In the genomic region with DNA sequence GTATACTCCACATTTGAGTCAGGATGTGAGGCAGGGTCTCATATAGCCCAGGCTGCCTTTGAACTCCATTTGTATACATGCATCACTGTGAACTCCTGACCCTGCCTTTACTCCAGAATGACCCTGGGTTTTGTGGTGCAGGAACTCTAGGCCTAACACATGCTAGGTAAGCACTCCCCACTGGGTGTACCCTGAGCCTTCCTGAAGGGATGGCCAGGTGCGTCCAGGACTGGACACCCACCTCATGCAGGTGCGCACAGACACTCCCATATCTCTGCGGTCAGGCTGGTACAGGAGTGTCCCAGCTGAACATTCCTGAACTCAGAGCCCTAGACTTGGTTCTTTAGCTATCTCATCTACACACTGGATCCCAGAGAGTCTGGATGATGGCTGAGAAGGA, we compare ENCODE assay signal across 8 mouse cellular contexts. TPM values are rescaled to one million over a fixed set of nuclear protein-coding genes. Genes with fewer than 3 reads are reported as not detected.
A peak's percentile ranks its signal among the peaks of the same experiment; 100 is the strongest.
DNase-seq lines count a peak whose midpoint lies in the region; ATAC-seq and TF ChIP-seq lines count a peak whose summit lies in the region.

No protein-coding gene starts in this region.

- TF ChIP-seq CTCF in cerebellum, adult 2 months (IDR thresholded peaks at IDR 0.05; ENCODE audit: borderline replicate concordance, insufficient read depth, low read depth, low read length), result no peak
- TF ChIP-seq CTCF in spleen, adult 2 months (IDR thresholded peaks at IDR 0.05; ENCODE audit: extremely low read depth, insufficient read depth, insufficient read length, insufficient replicate concordance), result no peak

- H3K27ac ChIP-seq in cerebellum, adult 2 months (ENCODE audit: insufficient read depth, low read length), result peak overlapping the region; percentile 98
- peak overlapping the region; percentile 99 for H3K27ac ChIP-seq in spleen, adult 2 months (ENCODE audit: insufficient read depth, low read length)
- peak overlapping the region; percentile 94 for H3K27ac ChIP-seq in limb, embryonic 14.5 days (replicated peaks; ENCODE audit: low read depth, low read length)

- WGBS in cerebellum, adult 2 months, result 82% methylated on average over 3 of the region's 3 CpGs
- 80% methylated on average over 3 of the region's 3 CpGs for WGBS in spleen, adult 2 months
- 75% methylated on average over 3 of the region's 3 CpGs for WGBS in limb, embryonic 14.5 days

- no peak for ATAC-seq in limb, embryonic 14.5 days (ENCODE audit: low FRiP score, low read depth)
- ATAC-seq in granulocyte monocyte progenitor cell, adult 5-6 weeks (replicated peaks; ENCODE audit: poor library complexity, severe bottlenecking), result no peak

- TF ChIP-seq POLR2A in cerebellum, adult 2 months (IDR thresholded peaks at IDR 0.05; ENCODE audit: borderline replicate concordance, insufficient read depth, low read length), result no peak
- no peak for TF ChIP-seq POLR2A in spleen, adult 2 months (IDR thresholded peaks at IDR 0.05; ENCODE audit: low read depth, low read length)
- no peak for TF ChIP-seq POLR2A in limb, embryonic 14.5 days (IDR thresholded peaks at IDR 0.05; ENCODE audit: borderline replicate concordance, extremely low read depth, insufficient read depth, insufficient read length)

- H3K4me3 ChIP-seq in cerebellum, adult 2 months (replicated peaks; ENCODE audit: insufficient read depth, low read depth, low read length), result peak overlapping the region; percentile 76
- H3K4me3 ChIP-seq in spleen, adult 2 months (ENCODE audit: extremely low read depth, insufficient read depth, insufficient read length), result peak overlapping the region; percentile 73; the same call in 1 of the 2 replicates
- peak overlapping the region; percentile 55 for H3K4me3 ChIP-seq in limb, embryonic 14.5 days (replicated peaks; ENCODE audit: low read length)

- peak in 1 of 2 experiments; percentile 31 for DNase-seq in cerebellum, adult 2 months
- DNase-seq in cerebellum, postnatal 25 days, result no peak
- no peak for DNase-seq in spleen, adult 2 months (ENCODE audit: low read depth in 1 of 2, low spot score in 2 of 2)
- no peak for DNase-seq in spleen, postnatal 4 days (ENCODE audit: low spot score in 2 of 2)
- DNase-seq in limb, embryonic 14.5 days (ENCODE audit: low spot score), result no peak
- peak; percentile 20 for DNase-seq in testis, postnatal 14 days (ENCODE audit: low spot score)
- no peak for DNase-seq in right cerebral cortex, postnatal 25 days

- peak overlapping the region; percentile 68 for H3K9ac ChIP-seq in limb, embryonic 14.5 days (ENCODE audit: low read depth, low read length, severe bottlenecking)

- no peaks in the 10 kb centered on the region for H3K27me3 ChIP-seq in cerebellum, adult 2 months (ENCODE audit: control insufficient read depth, insufficient read depth, low read length)
- no peaks in the 10 kb centered on the region for H3K27me3 ChIP-seq in spleen, adult 2 months (ENCODE audit: control insufficient read depth, insufficient read depth, low read length)
- no peaks in the 10 kb centered on the region for H3K27me3 ChIP-seq in limb, embryonic 14.5 days (ENCODE audit: control insufficient read depth, insufficient read depth, low read length)

- H3K4me1 ChIP-seq in cerebellum, adult 2 months (ENCODE audit: control insufficient read depth, insufficient read depth, low read length), result peaks cover 10% of the 10 kb centered on the region
- H3K4me1 ChIP-seq in spleen, adult 2 months (ENCODE audit: control insufficient read depth, insufficient read depth, insufficient read length), result peaks cover 33% of the 10 kb centered on the region; the same call in 1 of the 2 replicates
- peaks cover 11% of the 10 kb centered on the region for H3K4me1 ChIP-seq in limb, embryonic 14.5 days (ENCODE audit: control insufficient read depth, insufficient read depth, low read length)

- H3K4me2 ChIP-seq in limb, embryonic 14.5 days (replicated peaks; ENCODE audit: low read depth, low read length, severe bottlenecking), result peak overlapping the region; percentile 91

- H3K9me3 ChIP-seq in limb, embryonic 14.5 days (ENCODE audit: control insufficient read depth, low read length), result no peaks in the 10 kb centered on the region

- peaks cover 12% of the 10 kb centered on the region for H3K36me3 ChIP-seq in spleen, adult 2 months (ENCODE audit: control insufficient read depth, insufficient read depth, low read length)
- H3K36me3 ChIP-seq in limb, embryonic 14.5 days (ENCODE audit: control insufficient read depth, insufficient read depth, low read length), result peaks cover 17% of the 10 kb centered on the region

RNA-seq across cellular contexts. Expression of a gene that starts 1.1 kb away (rescaled TPM):
- polyA plus RNA-seq in cerebellum, adult 2 months (2012; rRNA removed), result 113 and 117 TPM in 2 replicates
- 109 and 137 TPM in 2 replicates for polyA plus RNA-seq in spleen, adult 2 months (2012; rRNA removed)
- 172 and 182 TPM in 2 replicates for polyA plus RNA-seq in limb, embryonic 14.5 days (2012; rRNA removed)
- polyA plus RNA-seq in limb, embryonic 14.5 days (2014; fragmentation: Nextera tagmentation; extraction: Ambion mirVana), result 247 and 256 TPM in 2 replicates
- total RNA-seq in granulocyte monocyte progenitor cell, adult 5-6 weeks (2014; fragmentation: Nextera tagmentation), result 187 and 226 TPM in 2 replicates
- total RNA-seq in granulocyte monocyte progenitor cell, adult 5-6 weeks (2017), result 247 and 312 TPM in 2 replicates

RNA-seq across cellular contexts. Expression of a gene that starts 13.9 kb away (rescaled TPM):
- polyA plus RNA-seq in cerebellum, adult 2 months (2012; rRNA removed), result 28.3 and 32.5 TPM in 2 replicates
- 18.2 and 22.2 TPM in 2 replicates for polyA plus RNA-seq in spleen, adult 2 months (2012; rRNA removed)
- polyA plus RNA-seq in limb, embryonic 14.5 days (2012; rRNA removed), result 47.6 and 59.8 TPM in 2 replicates
- polyA plus RNA-seq in limb, embryonic 14.5 days (2014; fragmentation: Nextera tagmentation; extraction: Ambion mirVana), result 64.1 and 68.7 TPM in 2 replicates
- 8.5 and 31.0 TPM in 2 replicates for total RNA-seq in granulocyte monocyte progenitor cell, adult 5-6 weeks (2014; fragmentation: Nextera tagmentation)
- total RNA-seq in granulocyte monocyte progenitor cell, adult 5-6 weeks (2017), result 6.5 and 6.9 TPM in 2 replicates

RNA-seq across cellular contexts. Expression of a gene that starts 24.6 kb away (rescaled TPM):
- polyA plus RNA-seq in cerebellum, adult 2 months (2012; rRNA removed), result 252 and 274 TPM in 2 replicates
- 269 and 455 TPM in 2 replicates for polyA plus RNA-seq in spleen, adult 2 months (2012; rRNA removed)
- 218 and 287 TPM in 2 replicates for polyA plus RNA-seq in limb, embryonic 14.5 days (2012; rRNA removed)
- 115 and 119 TPM in 2 replicates for polyA plus RNA-seq in limb, embryonic 14.5 days (2014; fragmentation: Nextera tagmentation; extraction: Ambion mirVana)
- 7.7 and 12.3 TPM in 2 replicates for total RNA-seq in granulocyte monocyte progenitor cell, adult 5-6 weeks (2014; fragmentation: Nextera tagmentation)
- total RNA-seq in granulocyte monocyte progenitor cell, adult 5-6 weeks (2017), result 24.6 and 27.0 TPM in 2 replicates

RNA-seq across cellular contexts. Expression of a gene that starts 29.1 kb away (rescaled TPM):
- 0.08 and 0.11 TPM in 2 replicates for polyA plus RNA-seq in cerebellum, adult 2 months (2012; rRNA removed)
- 0.08 and 0.09 TPM in 2 replicates for polyA plus RNA-seq in spleen, adult 2 months (2012; rRNA removed)
- 0.04 and 0.08 TPM in 2 replicates for polyA plus RNA-seq in limb, embryonic 14.5 days (2012; rRNA removed)
- 0.10 TPM in 1 of 2 replicates, not detected in the other for polyA plus RNA-seq in limb, embryonic 14.5 days (2014; fragmentation: Nextera tagmentation; extraction: Ambion mirVana)
- not detected in 2 replicates for total RNA-seq in granulocyte monocyte progenitor cell, adult 5-6 weeks (2014; fragmentation: Nextera tagmentation)
- total RNA-seq in granulocyte monocyte progenitor cell, adult 5-6 weeks (2017), result not detected in 2 replicates

RNA-seq across cellular contexts. Expression of a gene that starts 41.9 kb away (rescaled TPM):
- polyA plus RNA-seq in cerebellum, adult 2 months (2012; rRNA removed), result 0.28 and 0.51 TPM in 2 replicates
- polyA plus RNA-seq in spleen, adult 2 months (2012; rRNA removed), result 5.2 and 6.0 TPM in 2 replicates
- polyA plus RNA-seq in limb, embryonic 14.5 days (2012; rRNA removed), result 0.15 and 0.47 TPM in 2 replicates
- polyA plus RNA-seq in limb, embryonic 14.5 days (2014; fragmentation: Nextera tagmentation; extraction: Ambion mirVana), result 0.18 TPM in 1 of 2 replicates, not detected in the other
- not detected in 2 replicates for total RNA-seq in granulocyte monocyte progenitor cell, adult 5-6 weeks (2014; fragmentation: Nextera tagmentation)
- 0.67 TPM in 1 of 2 replicates, not detected in the other for total RNA-seq in granulocyte monocyte progenitor cell, adult 5-6 weeks (2017)
